9 mouse cellular contexts compared by ENCODE assay signal in the genomic region with DNA sequence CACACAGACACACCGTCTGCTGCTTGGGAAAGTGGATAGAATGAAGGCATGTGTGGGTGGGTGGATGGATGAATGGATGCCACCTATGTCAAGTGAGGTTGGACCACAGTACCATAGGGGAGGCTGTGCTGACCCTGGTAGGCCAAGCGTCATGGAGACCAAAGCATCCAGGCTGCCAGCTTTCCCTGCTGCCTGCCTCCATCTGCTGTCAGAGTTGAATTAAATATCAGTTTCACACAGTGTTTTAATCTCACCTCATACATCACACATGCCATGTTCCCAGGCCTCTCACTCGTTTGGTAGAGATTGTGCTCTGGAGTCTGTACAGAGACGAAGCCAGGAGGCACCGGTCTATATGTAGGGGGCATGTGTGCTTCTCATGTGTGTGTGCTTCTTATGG. TPM values are rescaled to one million over a fixed set of nuclear protein-coding genes. Genes with fewer than 3 reads are reported as not detected.
DNase-seq lines count a peak whose midpoint lies in the region; ATAC-seq and TF ChIP-seq lines count a peak whose summit lies in the region.
"Had no signal": no experiment of that assay in that cellular context is flagged by ENCODE, and none has a peak within 500 bp of the region (broad histone marks: within the 10 kb centered on the region; RNA-seq: fewer than 3 reads in every experiment).

No protein-coding gene starts in this region.

- peak; percentile 46 for DNase-seq in cerebellum, adult 11 months
- DNase-seq in cerebellum, adult 8-10 months, result peak; percentile 57
- peak; percentile 65 for DNase-seq in forebrain, embryonic 14.5 days (ENCODE audit: low spot score)
- no peak for DNase-seq in embryo, embryonic 10 days (ENCODE audit: low spot score)
- DNase-seq in right cerebral cortex, adult 18-20 months, result no peak
- no peak for DNase-seq in kidney, adult 2 months

- TF ChIP-seq POLR2A in kidney, adult 2 months (IDR thresholded peaks at IDR 0.05; ENCODE audit: low read depth, low read length), result no peak

- no peak for ATAC-seq in forebrain, embryonic 14.5 days
- ATAC-seq in midbrain, embryonic 12.5 days (ENCODE audit: low FRiP score, low read depth), result no peak
- ATAC-seq: intestine, embryonic 16.5 days had no signal

- H3K4me1 ChIP-seq in forebrain, embryonic 14.5 days (ENCODE audit: control insufficient read depth, insufficient read depth, low read length), result peaks cover 59% of the 10 kb centered on the region
- peaks cover 69% of the 10 kb centered on the region for H3K4me1 ChIP-seq in midbrain, embryonic 12.5 days
- H3K4me1 ChIP-seq in kidney, adult 2 months (ENCODE audit: control insufficient read depth, insufficient read depth, low read length), result no peaks in the 10 kb centered on the region; the same call in 1 of the 2 replicates

- H3K27ac ChIP-seq in forebrain, embryonic 14.5 days (ENCODE audit: low read depth, low read length), result peak overlapping the region; percentile 99
- H3K27ac ChIP-seq in midbrain, embryonic 12.5 days (replicated peaks), result peak overlapping the region; percentile 95
- no peak overlapping the region for H3K27ac ChIP-seq in kidney, adult 2 months (ENCODE audit: insufficient read depth, low read depth, low read length)

- H3K4me2 ChIP-seq in forebrain, embryonic 14.5 days (ENCODE audit: low read length), result no peak overlapping the region
- no peak overlapping the region for H3K4me2 ChIP-seq in midbrain, embryonic 12.5 days (replicated peaks)
- H3K4me2 ChIP-seq: heart, embryonic 11.5 days had no signal

- H3K36me3 ChIP-seq in forebrain, embryonic 14.5 days (ENCODE audit: control insufficient read depth, insufficient read depth, low read length), result no peaks in the 10 kb centered on the region
- no peaks in the 10 kb centered on the region for H3K36me3 ChIP-seq in midbrain, embryonic 12.5 days
- H3K36me3 ChIP-seq in kidney, adult 2 months (ENCODE audit: control insufficient read depth, insufficient read depth, low read length), result no peaks in the 10 kb centered on the region

- no peak for TF ChIP-seq CTCF in kidney, adult 2 months (conservative IDR thresholded peaks at IDR 0.05; ENCODE audit: insufficient read depth, insufficient read length, low read depth, low read length)

- no peak overlapping the region for H3K4me3 ChIP-seq in forebrain, embryonic 14.5 days (ENCODE audit: low read depth, low read length)
- H3K4me3 ChIP-seq in midbrain, embryonic 12.5 days, result no peak overlapping the region
- H3K4me3 ChIP-seq in kidney, adult 2 months (ENCODE audit: insufficient read depth, low read depth, low read length), result no peak overlapping the region

- 52% methylated on average over 5 of the region's 5 CpGs for WGBS in forebrain, embryonic 14.5 days
- WGBS in midbrain, embryonic 12.5 days, result 78% methylated on average over 5 of the region's 5 CpGs
- 91% methylated on average over 5 of the region's 5 CpGs for WGBS in kidney, adult 2 months

- no peaks in the 10 kb centered on the region for H3K9me3 ChIP-seq in forebrain, embryonic 14.5 days (replicated peaks; ENCODE audit: control insufficient read depth, low read length)
- no peaks in the 10 kb centered on the region for H3K9me3 ChIP-seq in midbrain, embryonic 12.5 days

- no peak overlapping the region for H3K9ac ChIP-seq in forebrain, embryonic 14.5 days (ENCODE audit: low read length)
- H3K9ac ChIP-seq in midbrain, embryonic 12.5 days (replicated peaks), result no peak overlapping the region

- H3K27me3 ChIP-seq in forebrain, embryonic 14.5 days (replicated peaks; ENCODE audit: control insufficient read depth, insufficient read depth, low read length), result no peaks in the 10 kb centered on the region
- peaks cover 52% of the 10 kb centered on the region for H3K27me3 ChIP-seq in midbrain, embryonic 12.5 days
- H3K27me3 ChIP-seq in kidney, adult 2 months (replicated peaks; ENCODE audit: control insufficient read depth, insufficient read depth, low read length), result no peaks in the 10 kb centered on the region

RNA-seq across cellular contexts. Expression of gene Ccdc33, which starts 7.8 kb away (rescaled TPM):
- polyA plus RNA-seq in forebrain, embryonic 14.5 days (2014; fragmentation: Nextera tagmentation; extraction: Ambion mirVana), result 0.48 and 1.1 TPM in 2 replicates
- polyA plus RNA-seq in midbrain, embryonic 12.5 days (2016; fragmentation: Nextera tagmentation; extraction: Ambion mirVana), result 0.64 and 1.0 TPM in 2 replicates
- polyA plus RNA-seq in kidney, adult 2 months (2012; rRNA removed), result 0.18 TPM in 1 of 2 replicates, not detected in the other
- polyA plus RNA-seq: heart, embryonic 11.5 days had no signal

RNA-seq across cellular contexts. Expression of gene Stra6, which starts 47.2 kb away (rescaled TPM):
- 9.9 and 11.1 TPM in 2 replicates for polyA plus RNA-seq in forebrain, embryonic 14.5 days (2014; fragmentation: Nextera tagmentation; extraction: Ambion mirVana)
- 8.6 and 9.1 TPM in 2 replicates for polyA plus RNA-seq in midbrain, embryonic 12.5 days (2016; fragmentation: Nextera tagmentation; extraction: Ambion mirVana)
- polyA plus RNA-seq in kidney, adult 2 months (2012; rRNA removed), result 15.4 and 19.5 TPM in 2 replicates

Comparison
In these comparisons a context has a peak if more than half of its experiments do, and no peak if none do; other contexts are left out.
1. DNase-seq: peak in cerebellum, adult 11 months (single experiment), cerebellum, adult 8-10 months (single experiment) and forebrain, embryonic 14.5 days (single experiment); none in embryo, embryonic 10 days (single experiment), right cerebral cortex, adult 18-20 months (single experiment) and kidney, adult 2 months (single experiment).